Mouse (Mus musculus): ENCODE measurements around the gene Ttf1. TPM values are rescaled to one million over a fixed set of nuclear protein-coding genes. Genes with fewer than 3 reads are reported as not detected.
A peak's percentile ranks its signal among the peaks of the same experiment; 100 is the strongest.

Gene Ttf1
- polyA plus RNA-seq, 1 experiment from 2014 or later, result 6.9 TPM

DNA sequence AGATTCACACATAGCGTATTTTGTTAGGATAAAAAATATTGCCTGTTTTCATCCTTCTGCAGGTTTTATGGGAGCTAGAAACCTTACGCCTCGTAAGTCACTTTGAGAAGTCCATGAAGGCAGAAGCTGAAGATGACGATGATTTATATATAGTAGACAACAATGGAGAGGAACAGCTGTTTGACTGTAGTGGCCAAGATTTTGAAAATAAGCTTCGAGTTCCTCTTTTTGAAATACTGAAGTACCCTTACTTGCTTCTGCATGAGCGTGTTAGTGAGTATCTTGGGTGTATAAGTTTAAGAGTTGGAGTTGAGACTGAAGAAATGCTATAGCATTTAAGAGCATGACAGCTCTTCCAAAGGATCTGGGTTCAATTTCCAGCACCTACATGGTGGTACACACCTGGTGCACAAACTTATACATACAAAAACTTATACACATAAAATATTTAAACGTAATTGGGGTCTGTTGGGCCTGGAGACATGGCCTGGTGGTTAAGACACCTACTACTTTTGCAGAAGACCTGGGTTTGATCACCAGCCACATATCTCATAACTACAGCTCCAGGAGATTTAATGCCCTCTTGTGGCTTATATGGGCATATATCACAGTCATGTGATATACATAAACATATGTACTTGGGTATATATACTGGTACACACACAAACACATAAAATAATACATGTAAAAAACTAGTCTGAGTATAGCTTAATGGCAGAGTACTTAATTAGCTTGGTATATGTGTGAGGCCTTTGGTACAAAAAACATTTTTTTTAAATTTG is 70.2 kb downstream of the Ttf1 start:
- peaks cover 8% of the 10 kb centered on the region; the same call in 1 of the 2 replicates for H3K4me1 ChIP-seq (ENCODE audit: insufficient read depth, low read depth, low read length)
- ATAC-seq (no peak), DNase-seq (ENCODE audit: low spot score) (no peak)
- no peak overlapping the region for H3K4me2 ChIP-seq (replicated peaks; ENCODE audit: low read depth, low read length)
- H3K4me3 ChIP-seq (ENCODE audit: low read depth, low read length), result no peak overlapping the region
- WGBS, result 88% methylated on average over 7 of the region's 7 CpGs
- no peak for TF ChIP-seq EP300 (IDR thresholded peaks at IDR 0.05)
- TF ChIP-seq CTCF (IDR thresholded peaks at IDR 0.05), result peak; percentile 21
- H3K9ac ChIP-seq (replicated peaks; ENCODE audit: low read depth), result no peak overlapping the region
- H3K36me3 ChIP-seq (ENCODE audit: insufficient read depth, low read length), result 0 out of 2 replicates have a peak, but pooled peaks cover 12% of the 10 kb centered on the region
- H3K27ac ChIP-seq (ENCODE audit: low read length), result no peak overlapping the region
- H3K27me3 ChIP-seq (replicated peaks; ENCODE audit: insufficient read depth, low read length), result no peaks in the 10 kb centered on the region
- H3K9me3 ChIP-seq (ENCODE audit: low read length), result no peaks in the 10 kb centered on the region

DNA sequence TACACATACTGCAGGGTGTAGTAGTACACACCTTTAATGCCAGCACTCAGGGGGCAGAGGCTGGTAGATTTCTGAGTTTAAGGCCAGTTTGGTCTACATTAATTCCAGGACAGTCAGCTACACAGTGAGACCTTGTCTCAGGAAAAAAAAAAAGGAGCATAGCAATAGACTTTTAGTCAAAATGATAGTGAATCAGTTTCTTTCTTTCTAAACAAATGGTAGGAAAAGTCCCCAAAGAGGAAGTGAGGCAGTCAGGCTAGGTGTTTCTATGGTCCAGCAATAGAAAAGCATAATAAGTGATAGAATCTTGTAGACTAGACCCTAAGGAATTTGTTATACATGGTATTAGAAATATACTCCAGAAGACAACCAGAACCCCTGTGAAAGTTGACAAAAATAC is 75.1 kb downstream of the Ttf1 start:
- Histone ChIP-seq H3K9me3 (ENCODE audit: low read length) (no peaks in the 10 kb centered on the region), H3K36me3 (ENCODE audit: insufficient read depth, low read length) (peaks cover 27% of the 10 kb centered on the region; the same call in 1 of the 2 replicates), H3K27ac (ENCODE audit: low read length) (no peak overlapping the region), H3K4me2 (replicated peaks; ENCODE audit: low read depth, low read length) (no peak overlapping the region), H3K9ac (replicated peaks; ENCODE audit: low read depth) (no peak overlapping the region), H3K4me3 (ENCODE audit: low read depth, low read length) (no peak overlapping the region), H3K4me1 (ENCODE audit: insufficient read depth, low read depth, low read length) (no peaks in the 10 kb centered on the region), H3K27me3 (replicated peaks; ENCODE audit: insufficient read depth, low read length) (no peaks in the 10 kb centered on the region)
- DNase-seq (ENCODE audit: low spot score) (no peak), ATAC-seq (no peak)
- no peak for TF ChIP-seq CTCF (IDR thresholded peaks at IDR 0.05)
- TF ChIP-seq EP300 (IDR thresholded peaks at IDR 0.05), result no peak

Other genes with a start within 250 kb of the Ttf1 start
- 4.5 and 5.3 TPM in 2 replicates for gene Gtf3c4, start 219.9 kb upstream of the Ttf1 start, polyA plus RNA-seq (2015; fragmentation: Nextera tagmentation; extraction: Ambion mirVana)
- 5.9 and 6.8 TPM in 2 replicates for gene Ddx31, start 219.9 kb upstream of the Ttf1 start, polyA plus RNA-seq (2015; fragmentation: Nextera tagmentation; extraction: Ambion mirVana)
- gene Barhl1, start 143.6 kb upstream of the Ttf1 start, polyA plus RNA-seq (2015; fragmentation: Nextera tagmentation; extraction: Ambion mirVana), result 0.06 TPM in 1 of 2 replicates, not detected in the other
- 1.2 and 1.8 TPM in 2 replicates for gene Cfap77, start 5.2 kb upstream of the Ttf1 start, polyA plus RNA-seq (2015; fragmentation: Nextera tagmentation; extraction: Ambion mirVana)
- gene Setx, start 63.9 kb downstream of the Ttf1 start, polyA plus RNA-seq (2015; fragmentation: Nextera tagmentation; extraction: Ambion mirVana), result 5.7 and 6.6 TPM in 2 replicates
- gene Ntng2, start 192.7 kb downstream of the Ttf1 start, polyA plus RNA-seq (2015; fragmentation: Nextera tagmentation; extraction: Ambion mirVana), result 1.2 and 1.4 TPM in 2 replicates